Mouse (Mus musculus) left cerebral cortex, postnatal 36 days (tissue): Measurements from ENCODE around the gene Ttc3. TPM values are rescaled to one million over a fixed set of nuclear protein-coding genes. Genes with fewer than 3 reads are reported as not detected.
"Not testable (repeated sequence)": the region's sequence is repeated elsewhere in the genome, so short reads cannot be mapped to it uniquely, and the experiment has no call there.

Source experiments
- DNase-seq, 2 experiments: peaks; one replicate each; pipeline ENCODE4 v3.0.0; 2021 to 2022; ENCODE audit warnings: low spot score in 2 of 2, mixed read lengths in 1 of 2
- intact Hi-C: fragments of 180-260 bp; cut with DNase I; formaldehyde crosslinking; loops from one replicate; pipeline ENCODE4 v1.15.1; 2025
- total RNA-seq, 2 experiments: library from RNA; stranded (reverse); gene quantifications; 2 replicates each; pipeline ENCODE4 v1.2.3; 2021

The Ttc3 gene
- total RNA-seq, 2 experiments from 2014 or later: 933 to 964 TPM

DNA sequence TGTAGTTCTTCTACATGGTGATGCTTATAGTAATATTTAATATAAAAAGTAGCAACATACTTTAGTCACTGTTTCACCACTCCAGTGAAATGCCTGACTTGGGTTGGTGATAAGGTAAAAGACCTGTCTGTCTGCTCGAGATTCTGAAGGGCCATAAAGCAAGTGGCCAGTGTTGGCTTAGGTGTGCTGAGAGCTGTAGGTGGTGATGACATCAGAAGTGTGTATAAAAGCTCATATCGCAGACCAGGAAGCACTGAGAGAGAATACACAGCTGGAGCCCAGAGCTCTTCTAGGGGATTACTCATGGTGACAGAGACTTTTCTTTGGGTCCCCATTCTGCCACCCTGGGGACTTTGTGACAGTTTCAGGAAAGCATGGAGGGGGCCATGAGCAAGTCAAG lies 41.8 kb downstream of the Ttc3 start:
- DNase-seq: no peak
- intact Hi-C loops: no loop called here

DNA sequence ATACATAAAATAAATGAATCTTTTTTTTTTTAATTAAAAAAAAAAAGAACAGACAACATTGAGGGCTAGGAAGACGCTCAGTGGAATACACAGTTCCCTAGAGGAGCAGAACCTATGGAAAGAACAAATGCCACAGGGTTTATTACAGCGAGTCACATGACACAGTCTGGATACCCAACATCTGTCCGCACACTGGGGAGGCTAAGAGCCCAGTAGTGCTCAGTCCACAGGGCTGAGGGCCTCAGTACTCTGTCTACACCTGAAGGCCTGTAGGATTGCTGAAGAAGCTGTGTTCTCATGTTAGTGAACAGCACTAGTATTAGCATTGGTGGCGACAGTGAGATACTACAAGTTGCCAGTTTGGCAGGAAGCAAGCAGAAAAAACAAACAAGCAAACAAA lies 42.3 kb downstream of the Ttc3 start:
- intact Hi-C loops: no loop called here
- DNase-seq: no peak

DNA sequence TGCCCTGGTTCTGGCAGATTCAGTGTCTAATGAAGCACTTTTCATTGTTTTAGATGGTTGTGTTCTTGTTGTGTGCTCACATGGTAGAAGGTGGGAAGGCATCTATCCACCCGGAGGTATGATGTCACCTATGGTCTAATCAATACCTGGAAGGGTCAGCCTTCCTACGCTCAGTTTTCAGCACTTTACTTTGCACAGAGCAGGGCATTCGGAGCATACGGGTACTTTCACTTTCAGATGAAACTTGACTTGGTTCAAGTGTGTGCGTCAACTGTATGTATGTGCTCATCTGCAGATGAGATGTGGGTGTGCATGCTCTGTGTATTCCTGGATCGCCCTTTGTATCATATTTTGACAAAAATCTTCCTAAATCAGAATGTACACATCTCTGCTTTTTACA lies 43.7 kb downstream of the Ttc3 start:
- intact Hi-C loops: no loop called here
- no peak for DNase-seq

DNA sequence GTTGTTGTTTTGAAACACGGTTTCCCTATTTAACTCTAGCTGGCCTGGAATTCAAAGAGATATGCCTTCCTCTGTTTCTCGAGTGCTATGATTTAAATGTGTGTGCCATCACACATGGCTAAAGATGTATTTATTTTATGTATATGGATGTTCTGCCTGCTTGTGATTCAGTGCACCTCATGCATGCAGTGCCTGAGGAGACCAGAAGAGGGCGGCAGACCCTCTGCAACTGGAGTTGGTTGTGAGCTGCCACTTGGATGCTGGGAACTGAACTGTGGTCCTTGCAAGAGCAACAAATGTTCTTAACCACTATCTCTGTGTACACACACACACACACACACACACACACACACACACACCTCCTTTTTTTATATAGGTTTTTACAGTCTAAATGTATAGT lies 50.1 kb downstream of the Ttc3 start:
- DNase-seq: no peak
- intact Hi-C loops: no loop called here

DNA sequence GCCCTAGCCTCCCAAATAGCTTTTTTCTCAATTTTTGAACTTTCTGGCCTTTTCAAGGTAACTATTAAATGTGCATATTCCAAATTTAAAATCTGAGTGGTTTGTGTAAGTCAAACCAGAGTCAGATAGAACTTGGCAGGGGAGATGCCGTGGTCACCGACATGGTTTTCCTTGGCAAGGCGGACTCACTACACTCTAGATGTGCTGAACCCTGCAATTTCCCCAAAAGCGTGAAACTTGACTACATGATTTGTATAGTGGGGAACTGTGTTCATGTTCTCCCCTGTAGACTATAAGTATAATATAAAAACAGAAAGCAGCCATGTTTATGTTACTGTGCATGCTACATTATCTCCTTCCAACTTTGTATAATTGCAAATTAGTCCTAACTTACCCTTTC lies 58.5 kb downstream of the Ttc3 start:
- intact Hi-C loops: no loop called here
- DNase-seq: no peak

DNA sequence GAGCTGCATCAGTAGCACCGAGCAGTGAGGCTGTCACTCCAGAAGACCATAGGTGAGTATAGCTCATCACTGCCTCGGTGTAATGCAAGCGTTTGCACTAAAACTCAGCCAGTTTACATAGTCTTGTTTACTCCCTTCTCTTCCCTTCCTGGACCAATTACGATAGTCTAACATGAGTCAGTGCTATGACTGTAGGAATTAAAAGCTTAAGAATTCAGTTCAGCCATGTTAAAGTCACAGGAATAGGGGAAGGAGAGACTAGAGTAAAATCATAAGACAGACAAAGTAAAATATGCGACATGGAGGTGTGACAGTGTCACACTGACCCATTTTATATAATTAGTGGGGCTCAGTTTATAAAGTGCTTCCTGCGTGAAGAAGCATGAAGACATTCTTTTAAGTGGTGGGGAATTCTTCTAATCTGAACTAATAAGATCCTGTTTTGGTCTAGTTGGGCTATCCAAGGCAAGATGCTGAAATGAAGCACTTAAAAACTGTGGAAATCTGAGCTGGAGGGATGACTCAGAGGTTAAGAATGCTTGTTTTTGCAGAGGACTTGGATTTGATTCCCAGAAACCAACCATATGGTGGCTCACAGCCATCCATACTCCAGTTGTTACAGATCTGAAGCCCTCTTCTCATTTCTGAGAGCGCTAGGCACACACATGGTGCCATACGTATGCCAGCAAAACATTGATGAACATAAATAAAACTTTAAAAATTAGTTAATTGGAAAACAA lies 65.2 kb downstream of the Ttc3 start:
- intact Hi-C loops: no loop called here
- DNase-seq: no peak

DNA sequence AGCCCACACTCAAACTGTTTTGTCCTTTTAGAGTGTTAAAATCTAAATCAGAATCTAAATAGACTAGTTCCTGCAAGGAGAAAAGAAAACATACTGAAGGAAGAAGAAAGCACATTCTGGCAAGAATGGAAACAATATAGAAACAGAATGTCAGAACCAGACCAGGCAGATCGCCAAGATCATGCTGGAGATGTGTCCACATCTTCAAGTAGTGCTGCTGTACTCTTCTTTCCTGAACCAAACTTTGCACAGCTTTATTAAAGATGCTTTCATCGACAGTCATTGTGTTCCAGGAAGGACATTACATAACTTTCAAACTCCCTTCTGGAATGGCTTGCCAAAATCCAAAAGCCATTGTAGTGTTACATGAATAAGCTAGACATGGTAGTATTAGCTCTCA lies 66.4 kb downstream of the Ttc3 start:
- intact Hi-C loops: no loop called here
- no peak for DNase-seq

DNA sequence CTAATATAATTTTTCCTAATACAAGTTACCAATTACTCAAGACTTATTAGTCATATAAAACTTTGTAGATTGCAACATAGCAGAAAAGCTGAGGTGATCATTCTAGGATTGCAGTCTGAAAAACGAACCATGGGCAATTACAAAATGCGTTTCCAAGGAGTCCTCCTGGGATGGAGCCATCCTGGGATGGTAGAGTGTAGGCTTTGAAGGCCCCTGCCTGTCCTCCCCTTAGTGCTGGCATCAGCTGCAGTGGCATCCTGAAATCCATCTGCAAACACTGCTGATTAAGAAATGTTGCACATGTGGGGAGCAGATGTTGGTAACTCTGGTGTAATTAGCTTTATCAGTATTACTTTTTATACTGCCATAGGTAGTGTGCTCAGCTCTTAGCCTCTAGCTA lies 70.9 kb downstream of the Ttc3 start:
- intact Hi-C loops: no loop called here
- no peak for DNase-seq

DNA sequence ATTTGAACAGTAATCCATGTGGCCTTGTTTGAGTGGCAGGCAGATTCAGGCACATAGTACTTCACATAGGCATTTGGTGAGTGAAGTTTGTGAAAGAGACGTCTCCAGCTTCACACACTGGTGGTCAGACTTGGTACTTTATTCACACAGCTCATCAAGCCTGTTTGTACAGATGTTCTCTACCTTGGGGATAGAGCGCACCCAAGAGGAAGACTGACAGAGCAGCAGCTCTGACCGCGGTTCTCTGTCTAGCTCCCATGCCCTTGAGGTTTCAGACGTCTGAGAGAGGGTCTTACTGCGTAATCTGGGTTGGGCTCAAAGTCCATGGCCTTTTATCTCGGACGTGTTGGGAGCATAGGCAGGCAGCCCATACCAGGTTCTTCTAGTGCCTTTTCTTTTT lies 78.7 kb downstream of the Ttc3 start:
- DNase-seq: no peak
- intact Hi-C loops: no loop called here

DNA sequence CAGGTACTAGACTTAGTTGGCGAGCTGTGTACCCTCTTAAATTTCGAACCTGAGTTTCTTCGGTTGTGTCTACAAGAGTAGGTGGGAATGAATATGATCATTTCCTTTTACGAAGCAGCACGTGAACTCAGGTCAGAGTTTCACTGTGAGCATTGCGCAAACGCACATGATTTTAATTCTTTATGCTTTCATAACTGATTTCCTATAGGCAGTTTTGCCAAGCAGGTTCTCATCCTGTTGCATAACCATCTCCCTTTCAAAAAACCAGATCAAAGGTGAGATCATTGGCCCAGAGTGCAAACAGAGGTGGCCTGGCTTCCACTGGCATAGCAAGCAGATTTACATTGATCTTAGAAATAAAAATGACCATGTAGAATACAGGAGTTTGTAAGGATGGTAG lies 79.2 kb downstream of the Ttc3 start:
- intact Hi-C loops: no loop called here
- DNase-seq: no peak

DNA sequence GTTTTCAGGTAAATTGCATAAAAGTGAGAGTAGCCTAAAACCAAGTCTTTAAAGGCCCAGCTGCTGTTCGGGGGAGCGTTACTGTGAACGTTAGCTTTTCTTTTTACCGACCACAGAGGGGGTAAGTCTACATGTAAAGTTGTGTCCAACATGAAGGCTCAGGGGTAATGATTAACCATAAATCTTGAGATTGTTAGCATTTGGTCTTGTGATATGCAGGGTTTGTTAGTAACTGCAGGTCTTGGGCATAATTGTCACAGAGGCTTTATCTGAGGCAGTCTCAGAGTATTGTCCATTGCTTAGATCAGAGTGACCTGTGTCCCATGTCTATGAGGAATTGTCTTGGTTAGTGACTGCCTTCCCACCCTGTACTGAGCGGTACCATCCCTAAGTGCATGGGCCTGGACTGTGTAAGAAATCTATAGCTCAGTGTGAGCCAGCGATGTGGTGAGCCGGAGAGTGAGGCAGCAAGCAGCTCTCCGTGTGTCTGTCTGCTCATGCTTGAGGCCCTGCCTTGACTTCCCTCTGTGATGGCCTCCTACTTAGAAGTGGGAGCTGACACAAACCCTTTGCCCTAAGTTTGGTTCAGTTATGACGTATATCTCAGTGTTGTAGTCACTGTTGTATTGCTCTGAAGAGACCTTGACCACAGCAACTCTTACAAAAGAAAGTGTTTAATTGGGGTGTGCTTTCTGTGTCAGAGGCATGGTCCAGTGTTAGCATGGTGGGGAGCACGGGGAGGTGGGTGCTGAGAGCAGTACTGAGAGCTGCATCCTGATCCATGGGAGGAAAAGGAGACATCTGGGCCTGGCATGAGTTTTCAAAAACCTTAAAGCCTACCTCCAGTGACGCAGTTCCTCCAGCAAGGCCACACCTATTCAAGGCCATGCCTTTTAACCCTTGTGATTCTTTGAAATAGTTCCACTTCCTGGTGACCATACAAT lies 81.4 kb downstream of the Ttc3 start:
- intact Hi-C loops: no loop called here
- no peak for DNase-seq

DNA sequence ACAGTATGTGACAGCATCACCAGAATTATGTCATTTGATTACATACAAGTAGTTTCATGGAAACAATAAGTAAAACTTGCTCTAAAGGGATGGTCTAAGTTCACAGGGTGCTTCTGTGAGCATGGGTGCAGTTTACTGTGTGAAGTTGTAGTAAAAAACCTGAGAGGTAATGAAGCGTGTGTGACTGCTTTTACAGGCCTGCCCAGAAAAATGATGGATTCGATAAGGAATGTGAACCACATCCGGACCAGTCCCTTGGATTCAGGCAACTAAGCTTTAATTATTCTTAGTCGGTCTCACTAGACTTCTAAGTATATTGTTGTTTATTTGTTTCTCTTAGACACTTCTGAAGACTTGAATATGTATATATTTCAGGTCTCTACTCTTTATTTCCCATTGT lies 82.3 kb downstream of the Ttc3 start:
- intact Hi-C loops: no loop called here
- DNase-seq: no peak

DNA sequence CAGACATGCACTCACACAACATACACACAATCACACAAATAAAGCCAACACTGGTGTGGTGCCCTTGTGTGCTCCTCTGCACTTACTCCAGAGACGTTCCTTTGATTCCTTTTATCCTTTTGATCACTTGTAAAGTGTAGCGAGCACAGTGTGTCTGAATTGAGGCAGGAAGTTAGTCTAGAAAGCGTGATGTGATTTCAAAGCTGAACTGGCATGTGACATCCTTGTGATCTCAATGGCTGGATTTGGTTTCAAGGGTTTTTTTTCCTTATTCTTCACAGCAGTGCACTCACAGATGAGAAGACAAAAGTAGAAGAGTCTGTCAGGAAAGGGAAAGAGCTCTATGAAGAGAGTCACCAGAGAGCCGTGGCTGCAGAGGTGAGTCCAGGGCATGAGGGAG lies 83.7 kb downstream of the Ttc3 start:
- no peak for DNase-seq
- intact Hi-C loops: no loop called here

DNA sequence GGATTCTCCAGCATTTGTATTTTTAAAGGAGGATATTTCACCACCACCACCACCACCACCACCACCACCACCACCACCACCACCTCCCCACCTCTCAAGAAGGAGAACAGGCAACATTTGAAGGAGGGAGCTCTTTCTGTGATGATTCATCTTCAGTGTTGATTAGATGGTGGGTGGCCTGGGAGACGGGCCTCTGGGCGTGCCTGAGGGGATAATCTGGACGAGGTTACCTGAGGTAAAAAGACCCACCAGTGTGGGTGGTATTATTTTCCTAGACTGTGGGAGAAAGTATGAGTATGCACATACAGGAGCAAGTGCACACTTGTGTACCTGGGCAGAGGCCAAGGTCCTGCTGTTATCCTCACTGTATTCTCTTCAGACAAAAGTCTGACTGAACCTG lies 93.6 kb downstream of the Ttc3 start:
- DNase-seq: no peak
- intact Hi-C loops: no loop called here

DNA sequence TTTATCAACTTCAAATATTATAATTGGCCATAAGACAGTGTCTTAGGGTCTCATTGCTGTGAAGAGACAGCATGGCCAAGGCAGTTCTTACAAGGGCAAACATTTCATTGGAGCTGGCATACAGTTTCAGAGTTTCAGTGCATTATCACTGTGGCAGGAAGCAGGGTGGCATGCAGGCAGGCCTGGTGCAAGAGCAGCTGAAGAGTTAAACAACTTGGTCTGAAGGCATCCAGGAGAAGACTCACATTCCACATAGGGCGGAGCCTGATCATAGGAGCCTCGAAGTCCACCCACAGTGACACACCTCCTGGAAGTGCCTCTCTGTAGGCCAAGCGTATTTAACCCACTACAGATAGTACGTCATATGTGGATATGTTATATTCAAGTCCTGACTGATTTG lies 95.5 kb downstream of the Ttc3 start:
- no peak for DNase-seq
- intact Hi-C loops: no loop called here

DNA sequence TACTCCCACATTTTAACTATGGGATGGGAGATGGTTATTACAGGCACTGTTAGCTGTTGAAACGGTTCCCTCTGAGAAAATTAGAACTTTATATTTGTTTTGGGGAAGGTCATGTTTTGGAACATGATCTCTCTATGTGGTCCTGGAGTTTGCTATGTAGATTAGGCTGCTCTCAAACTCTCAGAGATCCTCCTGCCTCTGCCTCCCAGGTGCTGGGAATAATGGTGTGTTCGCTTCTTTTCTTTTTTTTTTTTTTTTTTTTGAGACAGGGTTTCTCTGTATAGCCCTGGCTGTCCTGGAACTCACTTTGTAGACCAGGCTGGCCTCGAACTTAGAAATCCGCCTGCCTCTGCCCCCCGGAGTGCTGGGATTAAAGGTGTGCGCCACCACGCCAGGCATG lies 95.9 kb downstream of the Ttc3 start:
- intact Hi-C loops: not testable (repeated sequence)

DNA sequence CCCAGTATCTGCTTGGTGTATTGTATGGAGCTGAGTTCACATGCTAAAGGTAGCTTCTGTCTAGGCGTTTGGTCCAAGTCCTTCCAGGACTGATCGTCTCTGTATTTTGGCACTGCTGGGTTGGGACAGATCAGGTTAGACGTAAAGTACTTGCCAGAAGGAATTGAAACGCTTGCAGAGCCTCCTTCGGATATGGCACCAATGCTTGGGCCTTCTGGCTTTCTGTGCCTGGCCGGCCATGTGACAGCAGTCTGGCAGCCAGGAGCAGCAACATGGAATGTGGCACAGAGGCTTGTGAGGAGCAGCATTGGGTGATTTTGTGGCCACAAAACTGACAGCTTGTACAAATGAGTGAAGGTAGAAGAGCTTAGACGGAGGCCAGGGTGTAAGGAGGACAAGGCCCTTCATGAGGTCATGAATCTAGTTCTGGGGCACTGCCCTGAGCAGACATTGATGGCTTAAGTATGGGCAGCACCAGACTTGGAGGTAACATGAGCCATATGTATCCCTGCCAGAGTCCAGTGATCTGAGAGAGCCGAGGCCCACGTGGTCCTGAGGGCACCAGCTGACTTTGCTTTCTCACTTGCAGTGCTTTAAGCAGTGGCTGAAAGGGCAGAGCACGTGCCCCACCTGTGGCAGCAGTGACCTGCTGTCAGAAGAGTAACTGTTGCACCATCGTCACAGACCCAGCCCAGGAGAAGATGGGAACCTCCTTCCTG lies 97.1 kb downstream of the Ttc3 start:
- DNase-seq: no peak
- intact Hi-C loops: no loop called here

More for the DNA sequence above, 95.9 kb downstream of the Ttc3 start:
- not testable (repeated sequence) for DNase-seq

DNA sequence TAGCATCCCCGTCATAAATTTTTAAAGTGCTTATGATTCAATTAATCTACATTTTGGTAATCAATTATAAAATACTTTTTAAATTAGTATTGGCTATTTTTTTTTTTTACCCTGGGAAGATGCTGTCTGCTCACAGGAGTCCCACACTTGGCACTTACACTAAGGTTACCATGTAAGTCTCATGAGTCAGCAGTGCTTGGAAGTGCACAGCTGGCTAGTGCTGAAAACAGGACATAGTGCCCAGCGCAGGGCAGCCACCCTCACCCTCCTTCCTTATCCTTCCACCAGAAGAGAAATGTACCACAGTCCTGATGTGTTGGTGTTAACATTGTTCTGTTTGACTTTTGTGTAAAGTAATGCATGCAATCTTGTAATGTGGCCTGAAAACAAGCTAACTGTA lies 98.0 kb downstream of the Ttc3 start:
- DNase-seq: no peak
- intact Hi-C loops: no loop called here

DNA sequence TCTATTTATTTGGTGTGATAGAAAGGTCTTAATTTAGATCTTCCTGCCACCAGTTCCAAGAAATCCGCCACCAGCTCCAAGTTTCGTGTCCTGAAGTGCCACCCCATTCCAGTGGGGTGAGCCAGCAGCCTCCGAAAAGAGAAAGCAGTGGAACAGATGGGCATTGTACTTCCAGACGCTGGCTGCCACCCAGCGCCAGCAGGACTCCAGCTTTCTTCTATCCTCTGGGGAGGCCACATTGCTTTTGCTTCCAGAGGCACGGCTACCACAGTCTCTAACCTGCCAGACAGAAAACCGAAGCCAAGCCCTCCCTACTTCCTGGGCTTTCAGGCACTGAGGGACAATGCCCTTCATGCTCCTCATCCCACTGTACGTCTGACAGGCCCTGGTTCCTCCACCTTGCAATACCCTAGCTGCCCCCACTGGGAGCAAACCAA lies 102.1 kb downstream of the Ttc3 start:
- intact Hi-C loops: loop anchor here (5.0 kb wide), 1 partner anchor 100 kb away; the partner anchor contains the start of gene Dyrk1a
- DNase-seq: peak; percentile 82 to 84

DNA sequence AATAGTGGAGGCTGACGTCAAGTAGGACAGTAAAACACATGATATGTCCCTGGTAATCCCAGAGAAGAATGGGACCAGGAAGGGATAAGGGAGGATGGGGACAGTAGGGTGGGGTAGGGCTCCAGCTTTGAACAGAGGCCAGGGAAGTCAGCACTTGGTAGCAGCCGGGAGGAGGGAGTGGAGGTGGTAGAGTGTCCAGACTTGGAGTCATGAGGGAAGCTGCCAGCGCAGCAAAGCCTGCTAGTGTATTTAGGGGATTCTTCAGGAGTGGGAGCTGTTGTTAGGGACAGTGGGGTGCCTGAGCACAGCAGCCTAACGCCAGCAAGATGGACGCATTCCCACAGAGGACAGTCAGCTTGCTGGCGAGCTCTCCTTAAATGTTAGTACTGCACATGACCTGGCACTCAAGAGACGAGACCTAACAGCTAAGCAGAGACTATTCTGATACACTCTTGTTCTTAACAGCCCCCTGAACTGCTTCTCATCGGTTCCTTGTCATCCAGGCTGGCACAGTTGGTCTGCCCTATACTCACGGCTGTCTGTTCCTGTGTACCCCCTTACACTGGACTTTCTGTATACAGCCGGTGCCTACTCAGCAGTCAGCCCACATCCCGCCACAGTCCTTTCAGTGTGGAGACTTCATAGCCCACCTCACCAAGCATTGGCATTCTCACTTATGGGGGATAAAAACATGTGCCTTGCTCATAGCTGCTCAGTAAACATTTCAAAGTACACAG lies 102.8 kb downstream of the Ttc3 start:
- no peak for DNase-seq
- intact Hi-C loops: loop anchor here (5.0 kb wide), 1 partner anchor 99 kb away; the partner anchor contains the start of gene Dyrk1a
